Mouse (Mus musculus) heart, embryonic 16.5 days (tissue): ENCODE measurements around the gene Necab2. TPM values are rescaled to one million over a fixed set of nuclear protein-coding genes. Genes with fewer than 3 reads are reported as not detected.
A peak's percentile ranks its signal among the peaks of the same experiment; 100 is the strongest.

Experiments
- ATAC-seq: fragments of 200-750 bp; cut with Nextera tagmentation; replicated peaks from 2 replicates; pipeline ENCODE4 v1.8.0; 2017; ENCODE audit warnings: moderate number of reproducible peaks; ENCODE audit not compliant: insufficient read depth, low FRiP score; ENCODE audit errors: extremely low read depth
- H3K27ac ChIP-seq: fragments of 300-500 bp; sonication (generic); 2 replicates; pipeline ENCODE4 v1.5.1; 2014; ENCODE audit warnings: mild to moderate bottlenecking, low read length, control low read depth, moderate library complexity
- H3K27me3 ChIP-seq: fragments of 300-500 bp; sonication (generic); 2 replicates; pipeline ENCODE4 v1.6.1; 2014; ENCODE audit warnings: low read length, mixed read lengths; ENCODE audit not compliant: control insufficient read depth, insufficient read depth
- H3K36me3 ChIP-seq: fragments of 300-500 bp; sonication (generic); 2 replicates; pipeline ENCODE4 v1.6.1; 2014; ENCODE audit not compliant: control insufficient read depth, insufficient read depth
- H3K4me1 ChIP-seq: fragments of 300-500 bp; sonication (generic); 2 replicates; pipeline ENCODE4 v1.6.1; 2014; ENCODE audit warnings: low read length, mixed read lengths; ENCODE audit not compliant: control insufficient read depth, insufficient read depth
- H3K4me2 ChIP-seq: fragments of 300-500 bp; sonication (generic); 2 replicates; pipeline ENCODE4 v1.6.1; 2014; ENCODE audit warnings: low read depth, mild to moderate bottlenecking, control low read depth, low read length
- H3K4me3 ChIP-seq: fragments of 300-500 bp; sonication (generic); 2 replicates; pipeline ENCODE4 v1.5.1; 2014; ENCODE audit warnings: mild to moderate bottlenecking, control low read depth, low read length
- H3K9ac ChIP-seq: fragments of 300-500 bp; sonication (generic); 2 replicates; pipeline ENCODE4 v1.6.1; 2014; ENCODE audit warnings: low read length, control low read depth
- H3K9me3 ChIP-seq: fragments of 300-500 bp; sonication (generic); replicated peaks from 2 replicates; pipeline ENCODE4 v1.6.1; 2016; ENCODE audit warnings: low read length; ENCODE audit not compliant: control insufficient read depth
- WGBS: fragments of 180-500 bp; shearing (Covaris S2); extraction: QIAGEN DNeasy Blood & Tissue Kit; methylation state at CpG from one replicate; pipeline ENCODE4 v1.1.7; 2014; 5-methylcytosine and 5-hydroxymethylcytosine counted together
- polyA plus RNA-seq: library from polyadenylated mRNA; unstranded; fragments of >200 nt; fragmentation: Nextera tagmentation; extraction: Ambion mirVana; gene quantifications from 2 replicates; pipeline ENCODE4 v1.2.1, GENCODE M21; 2015

Necab2 gene
- polyA plus RNA-seq, 1 experiment from 2014 or later: 0.12 TPM

DNA sequence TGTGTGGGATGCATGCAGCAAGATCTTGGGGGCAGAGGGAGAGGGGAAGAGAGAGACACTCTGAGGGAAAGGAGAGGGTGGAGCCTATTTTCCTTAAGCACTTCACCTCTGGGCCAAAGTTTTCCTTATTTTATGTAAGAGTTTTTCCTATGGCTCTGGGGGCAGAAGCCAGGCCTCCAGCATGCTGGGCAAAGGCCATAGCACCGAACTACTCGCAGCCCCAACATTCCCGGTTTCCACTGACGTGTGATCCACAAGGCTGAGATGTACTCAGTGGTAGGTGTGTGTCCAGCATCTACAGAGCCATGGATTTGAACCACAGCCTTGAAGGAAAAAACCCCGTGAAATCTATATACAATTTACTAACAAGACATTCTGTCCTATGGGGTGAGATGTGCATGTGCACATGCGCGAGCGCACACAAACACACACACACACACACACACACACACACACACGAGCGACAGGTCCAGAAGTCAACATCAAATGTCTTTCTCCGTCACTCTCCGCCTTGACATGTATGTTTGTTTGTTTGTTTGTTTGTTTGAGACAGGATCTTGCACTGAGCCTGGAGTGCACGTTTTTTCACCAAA lies 12.8 kb upstream of the Necab2 start, which contains the start of gene Osgin1:
TSS of gene Osgin1 (plus strand) at position 543 of the 593 bp plus-strand sequence.
- Histone ChIP-seq H3K4me1 (peaks cover 9% of the 10 kb centered on the region), H3K9me3 (no peaks in the 10 kb centered on the region), H3K36me3 (no peaks in the 10 kb centered on the region), H3K27me3 (no peaks in the 10 kb centered on the region), H3K27ac (no peak within 1 kb of the TSS), H3K4me2 (no peak within 1 kb of the TSS), H3K4me3 (no peak within 1 kb of the TSS), H3K9ac (no peak within 1 kb of the TSS)
- 87% methylated on average over 13 of the region's 13 CpGs for WGBS
- ATAC-seq: no peak

DNA sequence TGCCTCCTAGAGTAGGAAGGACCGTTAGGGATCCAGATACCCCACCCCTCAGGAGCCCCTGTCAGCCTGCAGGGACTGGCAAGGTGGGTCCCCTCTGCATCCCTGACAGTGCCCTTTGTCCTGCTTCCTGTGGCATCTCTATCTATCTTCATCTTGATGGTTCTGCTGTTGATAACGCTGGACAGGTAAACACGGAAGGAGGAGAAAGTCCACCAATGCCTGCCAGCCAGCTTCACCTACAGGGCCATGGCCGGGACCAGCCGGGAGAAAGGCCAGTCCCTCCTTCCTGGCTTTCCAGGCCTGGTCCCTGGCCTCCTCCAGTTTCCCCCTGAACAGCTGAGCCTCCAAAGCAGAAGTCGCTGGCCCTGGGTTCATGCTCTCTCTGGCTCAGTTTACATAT lies 11.9 kb upstream of the Necab2 start:
- H3K4me2 ChIP-seq: no peak overlapping the region
- H3K36me3 ChIP-seq: no peaks in the 10 kb centered on the region
- no peak overlapping the region for H3K9ac ChIP-seq
- ATAC-seq: no peak
- 78% methylated on average over 6 of the region's 6 CpGs for WGBS
- no peaks in the 10 kb centered on the region for H3K9me3 ChIP-seq
- peaks cover 1% of the 10 kb centered on the region; the same call in 1 of the 2 replicates for H3K4me1 ChIP-seq
- no peak overlapping the region for H3K27ac ChIP-seq
- no peak overlapping the region for H3K4me3 ChIP-seq
- no peaks in the 10 kb centered on the region for H3K27me3 ChIP-seq

DNA sequence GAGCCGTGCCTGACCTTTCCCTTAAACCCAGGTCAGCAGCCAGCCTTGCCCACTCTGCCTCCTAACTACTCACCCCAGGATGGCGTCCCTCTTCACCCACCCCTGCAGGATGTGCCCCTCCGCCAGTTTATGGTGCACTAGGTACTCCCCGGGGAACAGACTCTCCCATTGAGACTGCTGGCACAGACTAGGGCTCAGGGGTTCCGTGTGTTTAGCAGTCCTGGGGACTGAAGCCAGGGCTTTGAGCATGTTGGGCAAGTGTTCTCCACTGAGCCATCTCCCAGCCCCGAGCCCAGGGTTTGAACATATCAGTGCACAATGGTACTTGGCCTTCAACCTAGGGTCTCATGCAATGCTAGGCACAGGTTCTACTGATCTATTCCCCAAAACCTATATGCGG lies 11.0 kb upstream of the Necab2 start:
- WGBS: 86% methylated on average over 7 of the region's 7 CpGs
- H3K27me3 ChIP-seq: no peaks in the 10 kb centered on the region; the same call in 1 of the 2 replicates
- ATAC-seq: no peak

DNA sequence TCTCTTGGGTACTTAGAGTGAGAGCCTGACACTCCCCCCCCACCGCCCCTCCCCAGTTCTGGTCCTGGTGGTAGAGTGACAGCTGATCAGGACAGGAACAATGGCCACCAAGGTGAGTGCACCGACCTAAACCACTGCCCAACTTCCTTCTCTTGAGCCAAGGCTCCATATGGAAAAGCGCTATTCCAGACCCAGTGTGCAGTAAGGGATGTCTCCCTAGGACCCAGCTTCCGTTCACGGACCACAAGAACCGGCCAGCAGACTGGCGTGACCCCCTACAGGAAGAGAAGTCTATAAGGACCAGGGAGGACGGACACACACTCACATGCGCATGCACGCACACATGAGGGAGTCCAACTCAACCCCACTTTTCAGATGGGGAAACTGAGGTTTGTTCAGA lies 10.2 kb upstream of the Necab2 start:
- Histone ChIP-seq H3K9me3 (no peaks in the 10 kb centered on the region), H3K4me3 (no peak overlapping the region), H3K9ac (no peak overlapping the region), H3K4me1 (peaks cover 4% of the 10 kb centered on the region), H3K36me3 (no peaks in the 10 kb centered on the region), H3K27ac (no peak overlapping the region), H3K4me2 (no peak overlapping the region), H3K27me3 (no peaks in the 10 kb centered on the region; the same call in 1 of the 2 replicates)
- 79% methylated on average over 10 of the region's 10 CpGs for WGBS
- no peak for ATAC-seq

More for the DNA sequence above, 11.0 kb upstream of the Necab2 start:
- Histone ChIP-seq H3K4me3 (no peak overlapping the region), H3K36me3 (no peaks in the 10 kb centered on the region), H3K27ac (no peak overlapping the region), H3K4me1 (no peaks in the 10 kb centered on the region), H3K9ac (no peak overlapping the region), H3K9me3 (no peaks in the 10 kb centered on the region), H3K4me2 (no peak overlapping the region)

DNA sequence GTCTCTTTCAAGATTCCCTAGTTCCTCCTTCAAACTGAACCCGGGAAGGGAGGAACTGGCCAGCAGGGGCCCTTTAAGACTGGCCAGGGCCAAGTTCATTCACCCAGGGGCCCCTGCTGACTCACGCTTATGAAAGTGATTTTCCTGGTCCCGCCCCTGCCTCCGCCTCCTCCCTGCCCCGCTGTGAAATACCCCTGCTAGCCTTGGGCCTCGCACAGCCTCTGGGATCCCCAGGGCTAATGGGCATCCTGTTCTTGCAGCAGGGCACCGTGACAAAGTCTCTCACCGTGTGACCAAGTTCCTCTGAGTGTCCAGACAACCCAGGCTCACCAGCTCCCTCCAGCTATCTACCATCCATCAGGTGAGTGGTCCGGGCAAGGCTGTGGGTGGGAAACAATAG lies 9.6 kb upstream of the Necab2 start:
- Histone ChIP-seq H3K27ac (no peak overlapping the region), H3K36me3 (no peaks in the 10 kb centered on the region), H3K9me3 (no peaks in the 10 kb centered on the region), H3K4me3 (no peak overlapping the region), H3K4me2 (peak overlapping the region; percentile 16), H3K4me1 (peaks cover 4% of the 10 kb centered on the region), H3K9ac (no peak overlapping the region), H3K27me3 (no peaks in the 10 kb centered on the region; the same call in 1 of the 2 replicates)
- 13% methylated on average over 9 of the region's 9 CpGs for WGBS
- no peak for ATAC-seq

DNA sequence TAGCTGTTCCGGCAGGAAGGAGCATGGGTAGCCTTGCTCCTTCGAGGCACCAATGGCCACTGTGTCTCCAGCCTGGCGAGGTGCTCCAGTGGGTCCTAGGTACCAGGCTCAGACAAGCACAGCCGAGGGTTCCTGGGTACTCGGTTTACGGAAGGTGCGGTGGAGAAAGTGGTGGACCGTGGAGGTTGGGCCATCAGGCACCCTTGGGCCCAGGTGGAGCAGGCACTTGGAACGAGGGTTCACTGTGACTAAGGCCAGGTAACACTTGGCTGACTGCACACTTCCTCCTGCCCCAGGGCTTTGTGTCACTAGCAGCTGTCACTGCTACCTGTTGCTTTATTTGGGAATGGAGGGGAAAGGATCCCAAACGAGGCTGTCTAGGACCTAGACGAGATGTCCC lies 9.0 kb upstream of the Necab2 start:
- no peak overlapping the region for H3K4me3 ChIP-seq
- H3K4me1 ChIP-seq: peaks cover 4% of the 10 kb centered on the region
- ATAC-seq: no peak
- H3K9me3 ChIP-seq: no peaks in the 10 kb centered on the region
- H3K4me2 ChIP-seq: peak overlapping the region; percentile 16; the same call in 1 of the 2 replicates
- H3K27ac ChIP-seq: no peak overlapping the region
- no peak overlapping the region for H3K9ac ChIP-seq
- no peaks in the 10 kb centered on the region for H3K36me3 ChIP-seq
- H3K27me3 ChIP-seq: no peaks in the 10 kb centered on the region; the same call in 1 of the 2 replicates
- 69% methylated on average over 11 of the region's 11 CpGs for WGBS

DNA sequence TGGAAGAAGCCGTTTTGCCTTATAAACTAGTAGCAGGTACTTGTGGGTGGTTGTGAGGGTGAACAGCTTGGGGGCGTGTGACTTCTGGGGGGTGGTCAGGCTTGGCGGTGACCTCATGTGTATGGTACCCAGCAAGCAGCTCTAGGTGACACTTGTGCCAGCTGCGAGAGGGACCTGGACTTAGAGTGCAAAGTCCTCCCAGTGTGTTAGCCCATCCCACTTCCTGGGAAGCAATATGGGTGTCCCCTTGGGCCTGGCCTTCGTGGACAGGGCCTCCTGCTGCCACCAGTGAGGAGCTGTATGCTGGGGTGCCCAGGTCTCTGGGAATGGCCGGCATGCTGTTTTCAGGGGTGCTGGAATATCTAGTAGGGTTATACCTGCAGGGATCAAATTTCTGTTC lies 7.6 kb upstream of the Necab2 start:
- Histone ChIP-seq H3K36me3 (no peaks in the 10 kb centered on the region), H3K4me2 (no peak overlapping the region), H3K4me3 (no peak overlapping the region), H3K27ac (no peak overlapping the region), H3K27me3 (no peaks in the 10 kb centered on the region; the same call in none of the 2 replicates), H3K9me3 (no peaks in the 10 kb centered on the region), H3K4me1 (peaks cover 4% of the 10 kb centered on the region), H3K9ac (no peak overlapping the region)
- ATAC-seq: no peak
- 67% methylated on average over 6 of the region's 6 CpGs for WGBS

DNA sequence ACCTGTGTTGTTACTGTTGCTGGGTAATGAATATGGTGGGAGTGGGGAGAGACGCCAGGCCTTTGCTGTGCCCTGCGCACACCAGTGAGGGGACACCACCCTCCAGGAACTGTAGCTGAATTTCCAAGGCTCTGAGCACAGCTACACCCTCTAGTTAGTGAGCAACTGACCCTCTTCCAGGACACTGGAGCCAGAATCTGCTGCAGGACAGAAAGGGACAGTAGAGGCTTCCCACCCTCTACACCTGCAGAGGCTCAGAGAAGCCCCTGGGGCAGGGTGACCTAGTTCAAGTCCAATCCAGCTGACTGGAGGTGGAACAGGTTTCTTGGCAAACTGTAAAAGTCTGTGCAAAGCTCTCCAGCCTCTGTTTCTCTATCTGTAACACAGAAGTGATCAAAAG lies 7.1 kb upstream of the Necab2 start:
- ATAC-seq: no peak
- Histone ChIP-seq H3K4me3 (no peak overlapping the region), H3K9ac (no peak overlapping the region), H3K36me3 (no peaks in the 10 kb centered on the region), H3K4me2 (no peak overlapping the region), H3K4me1 (peaks cover 4% of the 10 kb centered on the region), H3K27ac (no peak overlapping the region), H3K27me3 (no peaks in the 10 kb centered on the region; the same call in none of the 2 replicates), H3K9me3 (no peaks in the 10 kb centered on the region)
- WGBS: 91% methylated on average over 2 of the region's 2 CpGs

DNA sequence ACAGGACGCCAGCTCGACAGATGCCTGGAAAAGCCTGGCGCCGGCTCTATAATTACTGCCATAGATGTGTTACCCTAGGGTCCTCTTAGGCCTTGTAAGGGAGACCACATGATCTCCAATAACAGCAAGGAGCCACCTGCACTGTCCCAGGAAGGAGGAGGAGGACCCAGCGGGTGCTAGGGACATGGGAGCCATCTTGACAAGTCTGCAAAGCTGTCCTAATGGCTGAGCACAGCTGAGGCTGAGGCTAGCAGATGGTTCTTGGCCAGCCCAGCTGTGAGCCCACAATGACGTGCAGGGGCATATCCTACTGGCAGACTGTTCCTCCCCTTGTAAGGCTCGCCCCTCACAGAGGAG lies 6.6 kb upstream of the Necab2 start:
- no peak overlapping the region for H3K9ac ChIP-seq
- H3K36me3 ChIP-seq: no peaks in the 10 kb centered on the region
- no peak overlapping the region for H3K27ac ChIP-seq
- no peaks in the 10 kb centered on the region for H3K9me3 ChIP-seq
- no peak overlapping the region for H3K4me3 ChIP-seq
- no peak for ATAC-seq
- peaks cover 4% of the 10 kb centered on the region for H3K4me1 ChIP-seq
- no peak overlapping the region for H3K4me2 ChIP-seq
- H3K27me3 ChIP-seq: no peaks in the 10 kb centered on the region; the same call in none of the 2 replicates
- WGBS: 71% methylated on average over 7 of the region's 7 CpGs
